Mouse (Mus musculus) heart, adult 9 months (tissue): ENCODE data around the gene Rsg1.

Experiments
- DNase-seq, 2 experiments: peaks; one replicate each; pipeline ENCODE4 v3.0.0; 2022; ENCODE audit warnings: low spot score in 2 of 2

Rsg1 gene

DNA sequence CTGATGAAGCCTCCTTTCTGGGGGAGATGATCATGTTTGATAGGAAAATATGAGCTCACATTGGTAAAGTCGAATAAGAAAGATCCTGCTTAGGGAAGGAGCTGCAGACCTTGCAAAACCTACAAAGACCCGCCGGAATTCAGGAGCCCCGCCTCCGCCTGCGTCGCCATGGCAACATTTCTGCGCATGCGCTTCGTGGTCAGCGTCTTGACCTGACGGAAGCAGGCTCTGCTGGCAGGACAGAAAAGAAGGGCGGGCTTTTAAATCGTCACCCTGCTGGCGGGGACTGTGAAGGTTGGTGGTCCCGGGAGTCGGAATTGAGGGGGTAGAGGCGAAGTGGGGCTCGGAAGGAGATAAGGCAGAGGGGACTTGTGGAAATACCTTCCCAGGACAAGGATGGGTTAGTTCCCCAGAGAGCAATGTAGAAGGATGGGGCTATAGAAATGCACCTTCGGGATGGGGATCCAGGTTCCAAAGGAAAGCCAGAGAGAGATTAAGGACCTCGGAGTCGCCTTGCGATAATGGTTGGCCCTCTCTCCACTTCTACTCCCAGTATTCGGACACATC is at the start of gene Rsg1:
Gene Rsg1, plus strand, starts transcription at position 187 of the 567 bp plus-strand sequence.
- DNase-seq, result peak; percentile 89 to 95

DNA sequence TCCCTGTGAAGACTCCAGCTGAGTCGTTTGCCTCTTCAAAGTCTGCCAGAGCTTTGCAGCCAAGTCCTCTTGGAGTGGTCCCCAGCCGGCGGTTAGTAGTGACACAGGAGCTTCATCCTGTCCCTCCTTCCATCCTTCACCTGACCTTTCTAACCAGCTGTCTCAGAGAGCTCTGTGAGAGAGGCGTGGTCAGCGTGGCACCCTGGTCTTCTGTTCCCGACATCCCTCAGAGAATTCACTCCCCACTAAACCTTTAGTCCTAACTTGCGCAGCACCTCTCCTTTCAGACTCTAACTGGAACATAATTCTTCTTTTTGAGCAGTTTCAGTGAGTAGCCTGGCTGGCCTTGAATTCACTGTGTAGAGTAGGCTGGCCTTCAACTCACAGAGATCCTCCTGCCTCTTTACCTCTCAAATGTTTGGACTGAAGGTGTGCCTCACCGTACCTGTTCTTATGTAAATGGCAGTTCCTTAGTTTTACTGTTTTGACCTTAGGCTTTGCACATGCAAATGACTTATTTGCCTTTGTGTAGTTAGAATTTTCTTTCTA is 47.9 kb upstream of the Rsg1 start:
- DNase-seq, result no peak

DNA sequence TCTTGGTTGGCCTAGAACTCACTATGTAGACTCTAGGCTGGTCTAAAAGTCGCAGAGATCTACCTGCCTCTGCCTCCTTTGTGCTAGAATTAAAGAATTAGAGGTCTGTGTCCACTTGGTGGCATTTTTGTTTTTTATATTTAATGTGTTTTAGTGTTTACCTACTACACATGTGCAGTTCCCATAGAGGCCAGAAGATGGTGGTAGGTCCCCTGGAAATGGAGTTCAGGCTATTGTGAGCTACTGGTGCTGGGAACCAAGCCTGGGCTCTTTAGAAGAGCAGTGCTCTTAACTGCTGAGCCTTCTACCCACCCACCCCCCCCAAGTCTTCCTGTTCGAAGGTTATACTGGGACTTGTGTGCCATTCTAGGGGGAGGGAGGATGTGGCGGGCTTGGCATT is 46.6 kb upstream of the Rsg1 start:
- DNase-seq, result no peak

DNA sequence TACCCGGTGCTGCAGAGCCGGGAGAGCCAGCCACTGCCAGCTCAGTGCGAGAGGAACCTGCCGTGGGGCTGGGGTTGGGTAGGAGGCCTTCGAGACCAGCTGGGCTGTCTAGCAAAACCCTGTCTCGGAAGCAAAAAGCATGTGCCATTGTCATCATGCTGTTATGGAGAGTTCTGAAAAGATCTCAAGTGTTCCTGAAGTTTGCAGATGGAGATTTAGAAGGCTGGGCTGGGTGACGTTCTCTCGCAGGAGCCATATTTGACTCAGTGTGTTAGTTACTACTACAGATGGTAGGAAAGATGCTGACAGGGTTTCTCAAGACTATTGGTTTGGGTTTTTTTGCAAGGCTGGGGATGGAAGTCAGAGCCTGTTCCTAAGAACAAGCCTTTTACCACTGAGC is 41.6 kb upstream of the Rsg1 start:
- no peak for DNase-seq

DNA sequence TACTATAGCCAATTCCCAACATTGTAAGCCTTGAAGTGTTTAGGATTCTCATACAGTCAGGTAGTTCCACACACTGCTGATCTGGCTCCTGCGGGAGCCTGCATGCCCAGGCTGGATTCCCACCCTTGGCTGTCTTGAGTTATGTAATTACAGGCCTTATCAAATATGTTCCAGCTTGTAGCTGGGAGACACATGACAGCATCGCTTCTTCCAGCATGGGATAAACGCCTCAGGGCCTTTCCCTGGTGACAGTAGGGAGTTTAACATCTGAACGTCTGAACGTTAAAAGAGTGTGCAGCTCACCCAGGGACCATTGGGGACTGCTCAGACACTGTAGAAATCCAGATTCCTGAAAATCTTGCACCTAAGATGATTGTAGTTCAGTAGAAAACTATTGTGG is 38.0 kb upstream of the Rsg1 start:
- DNase-seq, result peak; percentile 48 to 55

DNA sequence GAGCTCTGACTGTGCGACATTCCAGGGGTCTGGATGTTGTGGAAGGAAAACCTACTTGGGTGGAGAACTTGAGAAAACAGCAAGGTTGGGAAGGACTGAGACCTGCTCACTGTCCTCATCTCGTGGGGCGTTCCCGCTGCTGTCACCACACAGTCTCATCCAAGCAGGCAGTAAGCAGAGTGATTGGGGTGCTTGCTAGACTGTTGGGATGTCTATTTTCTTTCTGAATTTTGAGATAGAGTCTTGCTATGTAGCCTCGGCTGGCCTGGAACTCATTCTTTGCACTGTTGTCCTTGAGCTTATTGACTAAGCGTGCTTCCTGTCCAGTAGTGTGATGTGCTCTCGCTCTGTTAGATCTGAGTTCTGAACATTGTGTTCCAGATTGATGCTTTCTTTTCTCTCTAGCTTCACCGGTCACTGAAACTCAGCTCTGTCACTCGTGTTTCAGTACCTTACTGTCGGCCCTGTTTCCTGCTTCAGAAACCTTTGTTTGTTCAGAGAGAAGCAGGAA is 37.4 kb upstream of the Rsg1 start:
- peak in 1 of 2 experiments; percentile 23 for DNase-seq

DNA sequence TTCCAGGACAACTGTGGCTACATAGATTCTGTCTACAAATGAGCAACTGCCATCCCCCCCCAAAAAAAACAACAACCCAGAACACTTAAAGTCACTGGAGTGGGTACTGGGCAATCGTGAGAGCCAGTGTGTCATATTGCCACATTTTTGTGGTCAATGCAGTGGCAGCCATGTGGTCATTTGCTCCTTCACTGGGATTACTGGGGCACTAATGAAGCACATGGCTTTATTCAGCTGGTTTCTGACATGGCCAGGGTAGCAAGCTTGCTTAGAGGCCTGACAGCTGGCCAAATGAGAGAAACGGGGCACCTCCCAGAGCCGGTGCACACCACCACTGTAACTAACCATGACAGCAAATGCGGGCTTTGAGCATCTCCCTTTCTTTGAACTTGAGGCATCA is 35.3 kb upstream of the Rsg1 start:
- no peak for DNase-seq

DNA sequence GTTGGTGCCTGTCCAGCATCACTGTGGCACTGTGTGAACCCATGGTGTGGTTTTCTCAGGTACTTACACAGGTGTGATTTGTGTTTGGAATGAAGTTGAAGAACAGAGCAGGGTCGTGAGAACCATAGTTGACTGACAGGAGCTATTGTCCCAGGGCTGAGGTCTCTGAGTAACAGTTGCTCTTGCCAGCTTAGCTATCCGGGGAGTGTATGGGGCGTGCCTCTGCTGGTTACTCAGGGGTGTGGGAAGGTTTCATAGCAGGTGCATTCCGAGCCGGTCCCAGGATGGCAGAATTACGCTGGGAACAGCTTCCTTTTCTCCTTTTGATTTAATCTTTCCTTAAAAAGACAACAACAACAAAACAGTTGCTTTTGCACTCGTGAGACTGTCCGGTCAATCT is 32.9 kb upstream of the Rsg1 start:
- no peak for DNase-seq

DNA sequence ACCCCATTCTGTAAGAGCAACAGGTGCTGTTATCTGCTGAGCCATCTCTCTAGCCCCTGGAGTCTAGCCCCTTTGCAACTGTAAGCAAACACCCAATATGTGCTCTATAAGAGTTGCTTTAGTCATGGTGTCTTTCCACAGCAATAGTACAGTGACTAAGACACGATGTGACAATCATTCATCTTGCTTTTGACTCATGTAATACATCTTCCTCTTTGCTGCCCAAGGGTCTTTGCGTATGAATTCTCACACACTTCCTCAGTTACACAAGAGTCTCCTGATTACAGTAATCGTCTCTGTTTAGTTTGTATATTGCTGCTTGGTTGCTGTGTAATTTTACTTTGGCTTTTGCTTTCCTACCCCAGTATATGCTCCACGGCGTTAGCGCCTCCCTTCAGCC is 31.8 kb upstream of the Rsg1 start:
- no peak for DNase-seq

DNA sequence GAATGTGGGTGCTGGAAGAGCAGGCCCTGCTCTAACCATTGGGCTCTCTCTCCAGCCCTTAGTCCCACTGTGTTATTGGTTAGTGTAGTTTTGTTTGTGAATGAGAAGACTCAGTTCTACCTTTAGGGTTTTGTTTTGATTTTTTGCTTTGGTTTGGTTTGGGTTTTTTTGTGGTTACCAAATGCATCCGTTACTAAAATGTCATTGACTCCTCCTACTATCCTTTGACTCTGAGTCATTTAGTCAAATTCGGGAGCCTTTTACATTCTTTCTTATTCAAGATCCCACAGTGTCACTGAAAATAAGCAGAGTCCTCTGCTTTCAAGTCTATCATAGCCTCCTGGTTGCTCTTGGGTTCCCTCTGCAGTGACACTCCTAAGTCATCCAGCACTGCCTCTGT is 29.8 kb upstream of the Rsg1 start:
- no peak for DNase-seq

DNA sequence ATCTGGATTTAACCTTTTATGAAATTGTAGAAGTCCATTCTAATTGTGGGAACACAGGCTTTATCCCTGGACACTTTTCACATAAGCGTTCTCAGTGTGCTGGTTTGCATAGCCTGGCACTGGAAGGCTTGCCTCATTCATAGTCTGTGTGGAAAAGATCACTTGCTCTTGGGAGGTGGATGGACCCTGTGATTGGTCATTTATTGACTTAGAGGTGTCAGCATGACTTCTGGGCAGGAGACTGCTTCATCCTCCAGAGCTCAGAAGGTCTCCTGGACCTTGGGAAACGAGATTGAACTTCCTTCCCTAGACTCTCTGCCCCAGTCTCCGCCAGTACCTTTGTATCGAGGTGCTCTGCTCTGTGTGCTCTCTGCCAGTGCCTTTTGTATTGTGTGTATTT is 29.3 kb upstream of the Rsg1 start:
- DNase-seq, result no peak

DNA sequence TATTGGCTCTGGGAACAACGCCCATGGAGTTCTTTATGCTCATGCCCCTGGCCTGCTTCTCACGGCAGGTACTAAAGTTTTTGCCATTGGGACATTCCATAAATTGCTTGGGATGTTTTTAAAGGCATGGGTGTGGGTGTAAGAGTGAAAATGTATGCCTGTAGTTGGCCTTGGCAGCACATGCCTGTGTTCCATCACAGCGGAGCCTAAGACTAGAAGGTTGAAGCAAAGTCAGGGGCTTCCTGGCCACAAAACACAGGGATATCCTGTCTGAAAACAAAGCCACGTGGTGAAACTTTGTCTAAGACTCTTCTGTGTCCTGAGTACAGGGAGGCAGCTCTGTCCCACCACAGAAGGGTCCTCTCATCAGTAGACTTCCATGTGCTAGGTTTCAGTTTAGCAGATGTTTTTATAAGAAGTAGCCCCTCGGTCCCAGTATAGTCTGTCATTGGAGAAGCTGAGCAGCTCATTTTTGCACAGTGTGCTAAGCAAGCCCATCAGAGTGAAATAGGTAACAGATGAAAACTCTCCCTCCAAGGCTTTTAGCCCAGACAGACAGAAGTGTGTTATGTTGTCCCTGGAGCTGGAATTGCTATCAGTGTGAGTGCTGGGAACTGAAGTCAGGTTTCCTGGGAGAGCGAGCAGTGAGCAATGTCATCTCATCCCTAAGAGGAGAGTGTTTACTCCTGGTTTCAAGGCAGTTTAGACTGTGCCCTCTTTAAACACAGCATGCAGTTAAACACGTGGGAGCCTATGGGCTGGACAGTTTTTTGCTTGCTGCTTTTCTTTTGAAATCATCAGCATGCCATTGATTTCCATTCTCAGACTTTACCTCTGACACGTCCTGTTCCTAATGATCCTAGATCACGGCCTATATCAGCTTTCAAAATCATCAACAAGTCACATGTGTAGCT is 26.6 kb upstream of the Rsg1 start:
- no peak for DNase-seq

DNA sequence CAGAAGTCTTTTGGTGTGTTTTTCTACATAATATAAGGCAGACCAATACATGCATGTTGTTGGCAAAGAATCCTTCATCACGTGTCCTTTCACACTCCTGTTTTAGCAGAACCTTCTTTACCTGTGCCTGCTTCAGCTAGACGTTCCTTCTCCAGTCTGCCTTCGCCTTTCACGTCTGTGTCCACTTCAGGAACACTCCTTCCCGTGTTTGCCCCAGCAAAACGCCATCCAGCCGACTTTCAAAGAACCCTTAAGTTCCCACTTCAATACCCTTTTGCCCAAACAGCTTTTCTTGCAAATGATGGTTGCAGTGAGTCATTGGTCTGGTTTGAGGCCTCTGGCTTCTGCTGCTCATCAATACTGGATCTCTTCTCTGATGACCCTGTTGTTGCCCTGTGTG is 22.5 kb upstream of the Rsg1 start:
- no peak for DNase-seq

DNA sequence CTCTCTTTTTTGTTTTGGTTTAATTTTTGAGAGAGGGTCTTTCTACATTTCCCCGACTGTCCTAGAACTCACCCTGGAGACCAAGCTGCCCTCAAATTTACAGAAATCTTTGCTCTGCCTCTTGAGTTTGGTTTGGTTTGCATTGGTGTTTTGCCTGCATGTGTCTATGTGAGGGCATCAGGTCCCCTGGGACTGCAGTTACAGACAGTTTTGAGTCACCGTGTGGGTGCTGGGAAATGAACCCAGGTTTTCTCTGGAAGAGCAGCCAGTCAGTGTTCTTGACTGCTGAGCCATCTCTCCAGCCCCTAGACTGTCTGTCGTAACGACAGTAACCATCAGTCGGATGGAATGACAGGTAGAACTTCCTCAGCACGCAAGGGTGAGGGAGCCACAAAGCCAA is 19.2 kb upstream of the Rsg1 start:
- no peak for DNase-seq

DNA sequence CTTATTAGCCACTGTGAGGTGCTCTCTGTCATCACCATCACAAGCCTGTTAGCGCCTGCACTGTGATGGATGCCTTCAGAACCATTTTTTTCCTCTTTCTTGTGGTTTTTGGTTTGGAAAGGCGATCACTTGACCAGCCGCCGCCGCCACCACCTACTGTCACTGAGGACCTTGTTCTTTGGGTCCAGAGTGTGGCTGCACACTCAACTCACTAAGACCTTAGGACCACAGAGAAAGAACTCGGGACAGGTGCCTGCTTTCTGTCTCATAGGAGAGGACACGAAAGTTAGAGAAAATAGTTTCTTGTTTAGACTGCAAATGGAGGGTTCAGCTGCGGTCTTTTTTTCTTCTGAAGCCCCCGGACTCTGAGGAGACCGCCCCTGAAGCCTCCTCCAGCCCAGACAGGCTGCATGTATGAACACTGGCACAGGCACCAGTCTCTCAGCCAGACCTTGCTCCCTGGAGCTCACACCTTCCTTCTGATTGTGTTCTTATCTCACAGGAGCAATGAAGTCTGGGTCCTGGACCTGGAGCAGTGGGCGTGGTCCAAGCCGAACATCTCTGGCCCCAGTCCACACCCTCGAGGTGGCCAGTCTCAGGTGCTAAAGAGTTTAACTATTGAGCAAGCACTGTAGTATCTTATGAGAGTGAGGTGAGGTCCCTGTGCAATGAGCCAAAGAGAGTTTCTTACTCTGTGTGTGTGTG is 16.6 kb upstream of the Rsg1 start:
- no peak for DNase-seq

DNA sequence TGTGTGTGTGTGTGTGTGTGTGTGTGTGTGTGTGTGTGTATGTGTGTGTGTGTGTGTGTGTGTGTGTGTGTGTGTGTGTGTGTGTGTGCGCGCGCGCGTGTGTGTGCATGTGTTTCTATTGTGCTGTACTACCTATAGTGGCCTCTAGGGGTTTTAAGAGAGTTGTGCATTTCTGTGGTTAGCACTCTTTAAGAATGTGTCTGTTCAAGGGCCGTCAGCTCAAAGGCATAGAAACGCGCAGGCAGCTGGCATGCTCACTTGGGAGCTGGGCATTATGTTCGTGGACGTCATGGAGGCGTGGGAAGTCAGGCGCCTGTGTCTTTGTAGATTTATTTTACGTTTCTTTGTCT is 16.1 kb upstream of the Rsg1 start:
- DNase-seq, result no peak

DNA sequence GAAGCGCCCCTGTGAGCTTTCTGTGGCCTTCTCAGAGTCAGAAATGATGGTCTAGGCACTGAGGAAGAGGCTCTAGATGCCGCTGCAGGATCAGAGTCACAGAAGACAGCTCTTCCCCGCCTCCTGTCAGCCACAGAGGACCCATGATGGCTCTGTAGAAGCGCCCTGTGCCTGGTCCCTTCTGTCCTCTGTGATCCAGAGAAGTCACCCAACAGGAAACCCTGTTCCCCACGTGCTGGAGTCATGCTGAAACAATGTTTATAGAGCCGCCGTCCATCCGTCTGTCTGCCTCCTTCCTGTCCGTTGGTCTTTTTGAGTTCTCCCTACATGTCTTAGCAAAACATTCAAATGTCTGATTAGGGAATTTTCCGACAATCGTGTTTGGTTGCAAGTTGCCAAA is 12.8 kb upstream of the Rsg1 start:
- DNase-seq, result peak; percentile 40 to 44

DNA sequence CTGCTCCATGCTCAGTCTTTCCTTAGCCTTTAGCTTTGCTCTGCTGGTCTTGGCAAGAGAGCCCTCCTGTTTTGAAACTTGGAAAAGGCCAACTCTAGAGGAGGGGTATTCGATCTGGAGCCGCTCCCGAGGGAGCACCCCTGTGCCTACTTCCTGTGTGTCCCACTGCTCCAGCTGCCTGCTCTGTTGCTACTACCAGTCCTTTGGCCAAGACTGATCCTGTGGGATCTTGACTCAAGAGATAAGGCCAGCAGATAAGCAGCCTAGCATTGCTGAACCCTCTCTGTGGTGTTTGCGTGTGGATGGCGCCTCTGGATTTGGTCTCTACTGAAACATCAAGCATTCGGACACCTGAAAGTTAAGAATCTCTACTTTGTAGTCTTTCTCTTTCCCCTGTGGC is 11.6 kb upstream of the Rsg1 start:
- DNase-seq, result no peak

DNA sequence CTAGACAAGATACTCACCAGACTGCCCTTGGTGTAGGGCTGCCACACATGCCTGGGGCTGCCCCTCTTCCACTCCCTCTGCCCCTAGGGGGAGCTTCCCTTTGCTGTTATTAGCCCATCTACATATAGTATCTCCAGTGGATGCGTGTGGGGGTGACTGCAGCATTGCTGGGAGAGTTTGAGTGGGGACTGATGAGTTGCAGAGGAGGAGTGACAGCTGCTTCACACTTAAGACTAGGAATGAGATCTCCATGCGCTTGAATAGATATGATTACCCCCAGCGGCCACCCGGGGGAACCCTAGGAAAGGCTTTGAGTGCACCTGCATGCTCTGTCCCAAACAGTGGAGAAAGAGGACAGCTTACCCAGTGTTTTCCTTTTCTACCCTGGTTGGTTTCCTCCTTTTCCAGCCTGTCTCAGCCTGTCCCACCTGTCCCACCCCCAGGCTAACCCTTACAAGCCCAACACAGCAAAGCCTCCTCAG is 9.1 kb upstream of the Rsg1 start:
- no peak for DNase-seq

DNA sequence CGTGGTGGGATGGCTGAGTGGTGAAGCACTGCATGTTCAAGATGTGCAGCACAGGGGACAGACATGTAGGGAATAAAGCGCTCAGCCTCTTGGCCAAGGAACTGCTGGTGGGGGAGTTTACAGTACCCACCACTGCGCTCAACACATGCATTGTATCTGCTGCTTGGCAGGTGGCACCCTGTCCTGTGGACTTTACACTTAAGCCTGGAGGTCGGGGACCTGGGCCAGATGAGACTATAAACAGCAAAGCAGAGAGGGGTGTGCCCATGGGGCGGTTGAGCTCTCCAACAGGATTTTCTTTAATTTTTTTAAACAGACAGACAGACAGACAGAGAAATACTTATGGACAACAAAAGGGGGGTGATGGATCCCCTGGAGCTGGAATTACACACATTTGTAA is 6.7 kb upstream of the Rsg1 start:
- no peak for DNase-seq

DNA sequence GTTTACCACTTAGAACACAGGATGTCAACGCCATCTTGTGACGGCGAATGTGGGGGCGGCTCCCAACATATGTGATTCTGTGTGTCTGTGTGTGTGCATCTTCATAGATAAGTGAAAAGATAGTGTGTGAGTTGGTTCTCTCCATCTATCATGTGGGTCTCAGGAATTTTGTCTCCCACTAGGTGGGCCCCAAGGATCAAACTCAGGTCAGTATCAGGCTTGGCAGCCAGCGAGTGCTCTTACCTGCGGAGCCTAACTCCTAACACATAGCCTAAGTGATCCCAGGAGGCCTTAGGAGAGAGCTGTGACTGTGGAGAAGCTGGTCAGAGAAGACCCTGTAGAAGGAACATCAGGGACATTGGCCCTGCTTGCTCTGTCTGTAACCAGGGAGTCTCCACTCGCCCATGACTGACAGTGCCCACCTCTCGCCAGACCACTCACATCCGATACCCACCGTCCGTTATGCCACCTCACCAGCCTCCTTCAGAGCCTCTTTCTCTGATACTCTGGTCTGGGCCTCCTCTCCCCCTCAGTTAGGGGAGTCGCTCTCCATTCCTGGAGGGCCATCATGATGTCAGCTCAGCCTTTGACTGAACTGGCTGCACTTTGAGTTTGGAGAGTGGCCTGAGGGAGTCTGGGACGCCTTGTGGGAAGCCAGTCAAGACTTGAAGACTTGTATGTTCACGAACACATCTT is 3.1 kb upstream of the Rsg1 start:
- peak in 1 of 2 experiments; percentile 17 for DNase-seq

DNA sequence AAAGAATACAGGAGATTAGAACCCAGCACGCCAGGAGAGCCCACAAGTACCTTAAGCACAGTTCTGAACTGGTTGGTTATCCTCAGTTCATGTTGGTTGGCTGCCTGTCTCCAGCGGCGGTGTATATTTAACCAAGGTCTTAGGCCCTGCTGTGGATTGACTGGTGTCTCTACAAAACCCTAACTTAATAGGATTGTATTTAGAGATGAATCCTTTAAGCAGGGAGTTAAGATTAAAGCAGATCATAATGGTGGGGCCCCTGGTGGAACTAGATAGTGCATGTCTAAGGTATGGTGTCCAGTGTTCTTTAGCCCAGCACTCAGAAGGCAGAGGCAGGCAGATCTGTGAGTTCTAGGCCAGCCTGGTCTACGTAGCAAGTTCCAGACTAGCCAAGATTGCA is 2.1 kb upstream of the Rsg1 start:
- DNase-seq, result no peak
